Mouse (Mus musculus) heart, embryonic 14.5 days (tissue): ENCODE results near the gene Tnfrsf14. TPM values are rescaled to one million over a fixed set of nuclear protein-coding genes. Genes with fewer than 3 reads are reported as not detected.
A peak's percentile ranks its signal among the peaks of the same experiment; 100 is the strongest.

Experiments used
- ATAC-seq: fragments of 200-750 bp; cut with Nextera tagmentation; 2 replicates; pipeline ENCODE4 v1.8.0; 2017; ENCODE audit warnings: low read depth, moderate TSS enrichment; ENCODE audit not compliant: insufficient number of reproducible peaks, insufficient read depth, low FRiP score
- H3K27ac ChIP-seq, 2 experiments: fragments of 200-500 bp in 1 of 2; fragments of 300-500 bp in 1 of 2; sonication (generic) in 1 of 2; replicated peaks in 1 of 2; 2 replicates each; pipeline ENCODE4 v1.5.1; 2012 to 2014; ENCODE audit warnings: low read depth in 2 of 2, low read length in 2 of 2, control low read depth in 1 of 2, mild to moderate bottlenecking in 1 of 2, mixed read lengths in 1 of 2; ENCODE audit not compliant: control insufficient read depth in 1 of 2, insufficient read depth in 1 of 2
- H3K27me3 ChIP-seq: fragments of 300-500 bp; sonication (generic); 2 replicates; pipeline ENCODE4 v1.6.1; 2014; ENCODE audit warnings: mild to moderate bottlenecking, low read length, control low read depth; ENCODE audit not compliant: control insufficient read depth, insufficient read depth
- H3K36me3 ChIP-seq: fragments of 300-500 bp; sonication (generic); 2 replicates; pipeline ENCODE4 v1.6.1; 2014; ENCODE audit warnings: mild to moderate bottlenecking, control low read depth, low read length, mixed read lengths; ENCODE audit not compliant: control insufficient read depth, insufficient read depth
- H3K4me1 ChIP-seq, 2 experiments: fragments of 200-500 bp in 1 of 2; fragments of 300-500 bp in 1 of 2; sonication (generic) in 1 of 2; 2 replicates each; pipeline ENCODE4 v1.6.1; 2012 to 2014; ENCODE audit warnings: low read length in 2 of 2, control low read depth in 1 of 2, mixed read lengths in 1 of 2; ENCODE audit not compliant: control insufficient read depth in 2 of 2, insufficient read depth in 2 of 2
- H3K4me2 ChIP-seq: fragments of 300-500 bp; sonication (generic); 2 replicates; pipeline ENCODE4 v1.6.1; 2014; ENCODE audit warnings: mild to moderate bottlenecking, low read length
- H3K4me3 ChIP-seq, 2 experiments: fragments of 200-500 bp in 1 of 2; fragments of 300-500 bp in 1 of 2; sonication (generic) in 1 of 2; 2 replicates each; pipeline ENCODE4 v1.5.1; 2012 to 2014; ENCODE audit warnings: low read length in 2 of 2, mild to moderate bottlenecking in 2 of 2, control low read depth in 1 of 2, low read depth in 1 of 2, moderate library complexity in 1 of 2; ENCODE audit not compliant: control insufficient read depth in 1 of 2, insufficient read depth in 1 of 2
- H3K9ac ChIP-seq: fragments of 300-500 bp; sonication (generic); 2 replicates; pipeline ENCODE4 v1.6.1; 2014; ENCODE audit warnings: mild to moderate bottlenecking, low read length
- H3K9me3 ChIP-seq: fragments of 300-500 bp; sonication (generic); 2 replicates; pipeline ENCODE4 v1.6.1; 2016; ENCODE audit warnings: low read length, control low read depth; ENCODE audit not compliant: control insufficient read depth
- WGBS: fragments of 180-500 bp; shearing (Covaris S2); extraction: QIAGEN DNeasy Blood & Tissue Kit; methylation state at CpG from one replicate; pipeline ENCODE4 v1.1.7; 2014; 5-methylcytosine and 5-hydroxymethylcytosine counted together
- polyA plus RNA-seq: library from polyadenylated mRNA; unstranded; fragments of >200 nt; fragmentation: Nextera tagmentation; extraction: Ambion mirVana; gene quantifications from 2 replicates; pipeline ENCODE4 v1.2.1, GENCODE M21; 2014

Gene Tnfrsf14
- polyA plus RNA-seq, 1 experiment from 2014 or later = 0.46 TPM

GRCm38 (mm10) chr4:154936542-154937255 lies 8.3 kb upstream of the Tnfrsf14 start:
- no peak overlapping the region for H3K9ac ChIP-seq
- no peak overlapping the region for H3K4me2 ChIP-seq
- H3K4me1 ChIP-seq = no peaks in the 10 kb centered on the region
- H3K27ac ChIP-seq = no peak overlapping the region
- ATAC-seq = no peak
- no peak overlapping the region for H3K4me3 ChIP-seq
- no peaks in the 10 kb centered on the region for H3K9me3 ChIP-seq
- H3K36me3 ChIP-seq = no peaks in the 10 kb centered on the region
- WGBS = 49% methylated on average over 8 of the region's 8 CpGs
- peaks cover 6% of the 10 kb centered on the region; the same call in 1 of the 2 replicates for H3K27me3 ChIP-seq

- Histone ChIP-seq H3K27me3 (peaks cover 6% of the 10 kb centered on the region; the same call in 1 of the 2 replicates), H3K9ac (no peak overlapping the region), H3K36me3 (no peaks in the 10 kb centered on the region), H3K9me3 (no peaks in the 10 kb centered on the region), H3K4me2 (no peak overlapping the region), H3K4me3 (no peak overlapping the region), H3K27ac (no peak overlapping the region), H3K4me1 (no peaks in the 10 kb centered on the region)
- 73% methylated on average over 7 of the region's 7 CpGs for WGBS
- no peak for ATAC-seq
Measured at GRCm38 (mm10) chr4:154935788-154936187, 7.4 kb upstream of the Tnfrsf14 start.

- no peak for ATAC-seq
- H3K9me3 ChIP-seq = no peaks in the 10 kb centered on the region
- H3K4me3 ChIP-seq = no peak overlapping the region
Measured at GRCm38 (mm10) chr4:154934800-154935199, 6.4 kb upstream of the Tnfrsf14 start.

GRCm38 (mm10) chr4:154933306-154933907 lies 5.0 kb upstream of the Tnfrsf14 start:
- H3K4me2 ChIP-seq = no peak overlapping the region
- no peaks in the 10 kb centered on the region for H3K9me3 ChIP-seq
- H3K9ac ChIP-seq = no peak overlapping the region
- H3K4me1 ChIP-seq = peaks cover 0 to 3% of the 10 kb centered on the region in 2 experiments; a peak in 2 of 4 replicates
- 39% methylated on average over 13 of the region's 13 CpGs for WGBS
- H3K4me3 ChIP-seq = no peak overlapping the region
- peaks cover 6% of the 10 kb centered on the region; the same call in 1 of the 2 replicates for H3K27me3 ChIP-seq
- H3K27ac ChIP-seq = no peak overlapping the region
- no peaks in the 10 kb centered on the region for H3K36me3 ChIP-seq
- ATAC-seq = no peak

More at GRCm38 (mm10) chr4:154934800-154935199, 6.4 kb upstream of the Tnfrsf14 start:
- Histone ChIP-seq H3K9ac (no peak overlapping the region), H3K27ac (no peak overlapping the region), H3K36me3 (no peaks in the 10 kb centered on the region), H3K4me1 (no peaks in the 10 kb centered on the region), H3K4me2 (no peak overlapping the region), H3K27me3 (peaks cover 6% of the 10 kb centered on the region; the same call in 1 of the 2 replicates)
- 78% methylated on average over 2 of the region's 2 CpGs for WGBS

GRCm38 (mm10) chr4:154929088-154929660 lies 811 bp upstream of the Tnfrsf14 start:
- peaks cover 10 to 11% of the 10 kb centered on the region in 2 experiments; a peak in 3 of 4 replicates for H3K4me1 ChIP-seq
- no peak overlapping the region for H3K4me3 ChIP-seq
- WGBS = 80% methylated on average over 12 of the region's 12 CpGs
- H3K36me3 ChIP-seq = no peaks in the 10 kb centered on the region
- no peaks in the 10 kb centered on the region for H3K9me3 ChIP-seq
- H3K27me3 ChIP-seq = peaks cover 5% of the 10 kb centered on the region; the same call in 1 of the 2 replicates
- H3K4me2 ChIP-seq = no peak overlapping the region
- no peak overlapping the region for H3K27ac ChIP-seq
- no peak overlapping the region for H3K9ac ChIP-seq
- no peak for ATAC-seq

GRCm38 (mm10) chr4:154927899-154928337 lies 445 bp downstream of the Tnfrsf14 start:
- Histone ChIP-seq H3K27ac (peak overlapping the region; percentile 19 to 64; a peak in 2 of 4 replicates), H3K9me3 (no peaks in the 10 kb centered on the region), H3K9ac (peak overlapping the region; percentile 30; the same call in 1 of the 2 replicates), H3K4me2 (peak overlapping the region; percentile 46), H3K4me3 (peak overlapping the region in 1 of 2 experiments; percentile 6; a peak in 1 of 4 replicates), H3K27me3 (no peaks in the 10 kb centered on the region), H3K4me1 (peaks cover 10 to 11% of the 10 kb centered on the region in 2 experiments; a peak in 3 of 4 replicates), H3K36me3 (no peaks in the 10 kb centered on the region)
- no peak for ATAC-seq
- WGBS = 55% methylated on average over 5 of the region's 5 CpGs
